Mouse (Mus musculus) erythroblast, embryonic 14.5 days (primary cell): ENCODE measurements around the gene Oard1. TPM values are rescaled to one million over a fixed set of nuclear protein-coding genes. Genes with fewer than 3 reads are reported as not detected.

ENCODE experiments used
- H3K27me3 ChIP-seq: 2 replicates; pipeline ENCODE4 v1.6.1; 2012; ENCODE audit warnings: inconsistent platforms; ENCODE audit not compliant: control insufficient read depth
- H3K36me3 ChIP-seq: 2 replicates; pipeline ENCODE4 v1.6.1; 2012; ENCODE audit warnings: mild to moderate bottlenecking, inconsistent platforms; ENCODE audit not compliant: control insufficient read depth
- H3K4me1 ChIP-seq: 2 replicates; pipeline ENCODE4 v1.6.1; 2012; ENCODE audit warnings: inconsistent platforms; ENCODE audit not compliant: control insufficient read depth
- H3K4me3 ChIP-seq: replicated peaks from 2 replicates; pipeline ENCODE3; 2012; ENCODE audit warnings: moderate library complexity, mild to moderate bottlenecking, inconsistent platforms
- H3K9me3 ChIP-seq: 2 replicates; pipeline ENCODE4 v1.6.1; 2012; ENCODE audit warnings: low read length, inconsistent platforms, mixed read lengths; ENCODE audit not compliant: control insufficient read depth
- GATA1 ChIP-seq: IDR thresholded peaks from 2 replicates; pipeline ENCODE4 v1.6.1; 2012; ENCODE audit warnings: low read length, inconsistent platforms, mixed read lengths
- TAL1 ChIP-seq: IDR thresholded peaks from 3 replicates; pipeline ENCODE4 v1.6.1; 2012; ENCODE audit warnings: low read length, inconsistent platforms, mixed read lengths
- polyA plus RNA-seq: library from polyadenylated mRNA; stranded (reverse); fragments of >175 nt; gene quantifications from 2 replicates; pipeline ENCODE4 v1.2.3, GENCODE M21; 2012

Oard1 gene
- polyA plus RNA-seq, 1 experiment, result 1.1 TPM

- H3K4me1 ChIP-seq, result peaks cover 32% of the 10 kb centered on the region
Measured at GRCm38 (mm10) chr17:48432158-48432980, 22.6 kb downstream of the Oard1 start, which contains the start of gene Apobec2. TSS of gene Apobec2 (minus strand) at chr17:48432930.

DNA sequence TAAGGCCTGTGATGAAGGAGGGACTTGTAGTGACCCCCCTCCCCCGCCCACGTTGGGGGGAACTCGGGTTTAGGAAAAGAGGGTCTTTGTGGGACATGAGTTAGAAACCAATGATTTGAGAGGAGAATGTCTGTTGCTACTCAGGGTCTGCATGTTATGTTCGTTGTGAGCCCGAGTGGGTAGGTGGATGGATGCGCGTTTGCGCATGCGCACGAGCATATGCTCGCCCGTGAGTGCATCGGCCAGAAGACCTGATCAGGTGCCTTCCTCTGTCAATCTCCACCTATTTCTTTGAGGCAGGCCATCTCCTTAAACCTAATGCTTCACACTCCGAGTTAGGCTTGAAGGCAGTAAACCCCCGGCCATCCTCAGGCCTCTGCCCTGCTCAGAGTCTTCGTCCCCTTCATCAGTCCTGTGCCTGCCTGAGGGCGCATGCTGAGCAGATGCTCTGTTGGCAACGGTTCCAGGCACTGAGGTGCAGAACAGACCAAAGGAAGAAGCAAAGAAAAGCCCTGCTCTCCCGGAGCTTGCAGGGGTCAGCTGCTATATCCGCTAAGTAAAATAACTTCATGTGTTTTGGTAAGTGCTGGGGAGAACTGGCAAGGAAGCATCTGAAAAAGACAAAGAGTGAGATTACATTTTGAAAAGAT is 23.3 kb downstream of the Oard1 start:
- H3K4me1 ChIP-seq, result peaks cover 34% of the 10 kb centered on the region
- TF ChIP-seq GATA1 (no peak), TAL1 (no peak)
- H3K4me3 ChIP-seq, result no peak overlapping the region
- no peaks in the 10 kb centered on the region for H3K36me3 ChIP-seq
- no peaks in the 10 kb centered on the region for H3K9me3 ChIP-seq
- H3K27me3 ChIP-seq, result no peaks in the 10 kb centered on the region

More at GRCm38 (mm10) chr17:48432158-48432980, 22.6 kb downstream of the Oard1 start, which contains the start of gene Apobec2:
- Histone ChIP-seq H3K4me3 (no peak within 1 kb of the TSS), H3K36me3 (no peaks in the 10 kb centered on the region), H3K9me3 (no peaks in the 10 kb centered on the region), H3K27me3 (no peaks in the 10 kb centered on the region)
- TF ChIP-seq GATA1 (no peak), TAL1 (no peak)

- no peaks in the 10 kb centered on the region for H3K9me3 ChIP-seq
- TF ChIP-seq TAL1 (no peak), GATA1 (no peak)
- H3K36me3 ChIP-seq, result no peaks in the 10 kb centered on the region
- no peak overlapping the region for H3K4me3 ChIP-seq
- no peaks in the 10 kb centered on the region for H3K27me3 ChIP-seq
- H3K4me1 ChIP-seq, result peaks cover 33% of the 10 kb centered on the region
Measured at GRCm38 (mm10) chr17:48433689-48434330, 24.0 kb downstream of the Oard1 start.

DNA sequence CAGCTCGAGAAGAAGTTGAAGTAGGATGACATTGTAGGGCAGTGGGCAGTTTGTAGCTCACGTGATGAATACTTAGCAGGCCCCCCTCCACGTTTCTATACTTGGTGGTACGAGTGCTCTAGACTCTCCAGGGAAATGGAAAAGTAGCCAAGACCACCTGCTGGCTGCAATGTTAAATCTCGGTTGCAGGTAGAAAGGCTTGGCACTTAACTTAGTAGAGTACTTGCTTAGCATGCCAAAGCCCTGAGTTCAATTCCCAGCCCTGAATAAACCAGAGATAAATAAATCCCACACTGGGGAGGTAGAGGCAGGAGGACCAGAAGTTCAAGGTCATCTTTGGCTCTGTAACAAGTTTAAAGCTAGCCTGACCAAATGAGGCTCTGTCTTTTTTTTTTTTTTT is 24.7 kb downstream of the Oard1 start:
- H3K27me3 ChIP-seq, result no peaks in the 10 kb centered on the region
- no peak overlapping the region for H3K4me3 ChIP-seq
- H3K36me3 ChIP-seq, result no peaks in the 10 kb centered on the region
- TF ChIP-seq TAL1 (no peak), GATA1 (no peak)
- peaks cover 33% of the 10 kb centered on the region for H3K4me1 ChIP-seq
- no peaks in the 10 kb centered on the region for H3K9me3 ChIP-seq

DNA sequence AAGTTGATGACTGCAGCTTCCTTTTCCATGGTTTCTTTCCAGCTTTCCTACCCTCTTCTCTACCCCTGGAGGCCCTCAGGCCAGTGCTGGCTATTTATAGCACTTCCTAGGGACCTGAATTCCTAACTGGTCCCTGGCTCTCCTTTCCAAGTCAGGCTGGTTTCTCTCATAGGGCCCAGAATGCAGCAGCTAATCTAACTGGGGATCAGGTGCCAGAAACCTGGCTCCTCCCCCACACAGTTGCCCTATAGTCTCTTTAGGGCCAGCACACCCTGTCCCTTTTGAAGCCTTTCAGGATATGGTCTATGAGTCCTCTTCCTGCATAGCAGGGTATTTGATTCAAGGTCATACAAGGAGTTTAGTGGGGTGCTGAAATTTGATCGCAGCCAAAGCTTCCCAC is 26.7 kb downstream of the Oard1 start:
- TF ChIP-seq TAL1 (no peak), GATA1 (no peak)
- Histone ChIP-seq H3K9me3 (no peaks in the 10 kb centered on the region), H3K36me3 (no peaks in the 10 kb centered on the region), H3K27me3 (no peaks in the 10 kb centered on the region), H3K4me1 (peaks cover 26% of the 10 kb centered on the region), H3K4me3 (no peak overlapping the region)

GRCm38 (mm10) chr17:48437421-48437911 is 27.7 kb downstream of the Oard1 start:
- no peaks in the 10 kb centered on the region for H3K9me3 ChIP-seq
- no peaks in the 10 kb centered on the region for H3K36me3 ChIP-seq
- TF ChIP-seq GATA1 (no peak), TAL1 (no peak)
- peaks cover 19% of the 10 kb centered on the region for H3K4me1 ChIP-seq
- H3K4me3 ChIP-seq, result no peak overlapping the region
- H3K27me3 ChIP-seq, result no peaks in the 10 kb centered on the region

- Histone ChIP-seq H3K27me3 (no peaks in the 10 kb centered on the region), H3K4me3 (no peak overlapping the region), H3K9me3 (no peaks in the 10 kb centered on the region; the same call in 1 of the 2 replicates), H3K36me3 (peaks cover 31% of the 10 kb centered on the region), H3K4me1 (peaks cover 29% of the 10 kb centered on the region)
- TF ChIP-seq TAL1 (no peak), GATA1 (no peak)
Measured at GRCm38 (mm10) chr17:48442745-48443457, 33.1 kb downstream of the Oard1 start.

- H3K4me3 ChIP-seq, result no peak overlapping the region
- no peak for TF ChIP-seq GATA1
- no peak for TF ChIP-seq TAL1
Measured at GRCm38 (mm10) chr17:48443542-48444145, 33.8 kb downstream of the Oard1 start.

More at GRCm38 (mm10) chr17:48443542-48444145, 33.8 kb downstream of the Oard1 start:
- no peaks in the 10 kb centered on the region; the same call in 1 of the 2 replicates for H3K9me3 ChIP-seq
- peaks cover 35% of the 10 kb centered on the region for H3K4me1 ChIP-seq
- H3K27me3 ChIP-seq, result no peaks in the 10 kb centered on the region
- peaks cover 38% of the 10 kb centered on the region for H3K36me3 ChIP-seq
